Mouse (Mus musculus): ENCODE data around the gene Fam45a. TPM values are rescaled to one million over a fixed set of nuclear protein-coding genes. Genes with fewer than 3 reads are reported as not detected.
"Not testable (repeated sequence)": the region's sequence is repeated elsewhere in the genome, so short reads cannot be mapped to it uniquely, and the experiment has no call there.

Gene Fam45a
- polyA plus RNA-seq, 1 experiment: 12.5 TPM

GRCm38 (mm10) chr19:60813133-60813532 is 1.7 kb downstream of the Fam45a start:
- peaks cover 2% of the 10 kb centered on the region; the same call in 1 of the 2 replicates for H3K4me1 ChIP-seq (ENCODE audit: control insufficient read depth, insufficient read depth, low read length)
- no peak for TF ChIP-seq CTCF (IDR thresholded peaks at IDR 0.05; ENCODE audit: insufficient read depth, low read length)
- no peak for TF ChIP-seq POLR2A (IDR thresholded peaks at IDR 0.05; ENCODE audit: borderline replicate concordance, extremely low read depth, low read depth, low read length)
- 93% methylated on average over 6 of the region's 6 CpGs for WGBS
- no peak overlapping the region for H3K4me3 ChIP-seq (replicated peaks; ENCODE audit: extremely low read depth, low read depth, low read length)
- no peak for DNase-seq

- no peak overlapping the region for H3K4me3 ChIP-seq (replicated peaks; ENCODE audit: extremely low read depth, low read depth, low read length)
- DNase-seq: no peak
- no peaks in the 10 kb centered on the region for H3K4me1 ChIP-seq (ENCODE audit: control insufficient read depth, insufficient read depth, low read length)
- WGBS: 86% methylated on average over 6 of the region's 6 CpGs
- no peak for TF ChIP-seq CTCF (IDR thresholded peaks at IDR 0.05; ENCODE audit: insufficient read depth, low read length)
- no peak for TF ChIP-seq POLR2A (IDR thresholded peaks at IDR 0.05; ENCODE audit: borderline replicate concordance, extremely low read depth, low read depth, low read length)
Measured at GRCm38 (mm10) chr19:60818677-60819076, 7.3 kb downstream of the Fam45a start.

DNA sequence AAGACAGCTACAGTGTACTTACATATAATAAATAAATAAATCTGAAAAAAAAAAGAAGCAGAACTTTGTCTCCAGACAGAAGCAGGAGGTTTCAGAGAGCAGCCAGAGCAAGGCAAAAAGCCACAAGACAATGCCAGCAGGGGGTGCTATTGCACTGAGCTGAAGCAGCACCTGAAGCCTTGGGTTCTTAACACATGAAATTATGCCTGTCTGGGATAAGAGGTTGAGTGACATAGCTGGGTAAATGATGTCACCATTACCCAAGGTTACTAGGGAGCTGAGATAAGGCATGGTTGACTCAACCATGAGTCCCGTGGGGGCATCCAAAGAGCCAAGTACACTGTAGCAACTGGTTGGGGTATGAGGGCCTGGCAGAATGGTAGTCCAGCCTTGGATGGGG is 26.4 kb downstream of the Fam45a start:
- Histone ChIP-seq H3K4me1 (ENCODE audit: control insufficient read depth, insufficient read depth, low read length) (no peaks in the 10 kb centered on the region), H3K4me3 (replicated peaks; ENCODE audit: extremely low read depth, low read depth, low read length) (no peak overlapping the region)
- DNase-seq: peak; percentile 68
- TF ChIP-seq CTCF (IDR thresholded peaks at IDR 0.05; ENCODE audit: insufficient read depth, low read length) (peak; percentile 88), POLR2A (IDR thresholded peaks at IDR 0.05; ENCODE audit: borderline replicate concordance, extremely low read depth, low read depth, low read length) (no peak)
- WGBS: 33% methylated on average over 1 of the region's 1 CpGs

- no peak overlapping the region for H3K4me3 ChIP-seq (replicated peaks; ENCODE audit: extremely low read depth, low read depth, low read length)
- no peaks in the 10 kb centered on the region for H3K4me1 ChIP-seq (ENCODE audit: control insufficient read depth, insufficient read depth, low read length)
- no peak for DNase-seq
- TF ChIP-seq CTCF (IDR thresholded peaks at IDR 0.05; ENCODE audit: insufficient read depth, low read length) (no peak), POLR2A (IDR thresholded peaks at IDR 0.05; ENCODE audit: borderline replicate concordance, extremely low read depth, low read depth, low read length) (no peak)
Measured at GRCm38 (mm10) chr19:60843324-60843723, 31.9 kb downstream of the Fam45a start.

- H3K4me3 ChIP-seq (replicated peaks; ENCODE audit: extremely low read depth, low read depth, low read length): no peak overlapping the region
- no peak for DNase-seq
- H3K4me1 ChIP-seq (ENCODE audit: control insufficient read depth, insufficient read depth, low read length): no peaks in the 10 kb centered on the region
- TF ChIP-seq POLR2A (IDR thresholded peaks at IDR 0.05; ENCODE audit: borderline replicate concordance, extremely low read depth, low read depth, low read length) (no peak), CTCF (IDR thresholded peaks at IDR 0.05; ENCODE audit: insufficient read depth, low read length) (no peak)
Measured at GRCm38 (mm10) chr19:60845731-60846130, 34.3 kb downstream of the Fam45a start.

GRCm38 (mm10) chr19:60860868-60861700 is 49.7 kb downstream of the Fam45a start, which contains the start of gene Sfxn4:
Gene Sfxn4 (minus strand): TSS chr19:60861479.
- WGBS: 3% methylated on average over 30 of the region's 30 CpGs
- no peaks in the 10 kb centered on the region for H3K4me1 ChIP-seq (ENCODE audit: control insufficient read depth, insufficient read depth, low read length)
- peak; percentile 89 for DNase-seq
- peak; percentile 85; the same call in 1 of the 2 replicates for TF ChIP-seq POLR2A (IDR thresholded peaks at IDR 0.05; ENCODE audit: borderline replicate concordance, extremely low read depth, low read depth, low read length)
- TF ChIP-seq CTCF (IDR thresholded peaks at IDR 0.05; ENCODE audit: insufficient read depth, low read length): no peak
- H3K4me3 ChIP-seq (replicated peaks; ENCODE audit: extremely low read depth, low read depth, low read length): peak within 1 kb of the TSS; percentile 64

GRCm38 (mm10) chr19:60866169-60866568 is 54.8 kb downstream of the Fam45a start:
- WGBS: 98% methylated on average over 4 of the region's 4 CpGs
- DNase-seq; H3K4me1 ChIP-seq (ENCODE audit: control insufficient read depth, insufficient read depth, low read length): not testable (repeated sequence)

GRCm38 (mm10) chr19:60870489-60870888 is 59.1 kb downstream of the Fam45a start:
- TF ChIP-seq CTCF (IDR thresholded peaks at IDR 0.05; ENCODE audit: insufficient read depth, low read length): no peak
- TF ChIP-seq POLR2A (IDR thresholded peaks at IDR 0.05; ENCODE audit: borderline replicate concordance, extremely low read depth, low read depth, low read length): no peak
- Histone ChIP-seq H3K4me1 (ENCODE audit: control insufficient read depth, insufficient read depth, low read length) (peaks cover 3% of the 10 kb centered on the region; the same call in 1 of the 2 replicates), H3K4me3 (replicated peaks; ENCODE audit: extremely low read depth, low read depth, low read length) (no peak overlapping the region)
- no peak for DNase-seq
- WGBS: 88% methylated on average over 1 of the region's 1 CpGs

More at GRCm38 (mm10) chr19:60866169-60866568, 54.8 kb downstream of the Fam45a start:
- not testable (repeated sequence) for H3K4me3 ChIP-seq (replicated peaks; ENCODE audit: extremely low read depth, low read depth, low read length)

- no peak for DNase-seq
- no peak for TF ChIP-seq CTCF (IDR thresholded peaks at IDR 0.05; ENCODE audit: insufficient read depth, low read length)
- TF ChIP-seq POLR2A (IDR thresholded peaks at IDR 0.05; ENCODE audit: borderline replicate concordance, extremely low read depth, low read depth, low read length): no peak
- H3K4me3 ChIP-seq (replicated peaks; ENCODE audit: extremely low read depth, low read depth, low read length): no peak overlapping the region
- WGBS: 89% methylated on average over 5 of the region's 5 CpGs
- H3K4me1 ChIP-seq (ENCODE audit: control insufficient read depth, insufficient read depth, low read length): peaks cover 3% of the 10 kb centered on the region; the same call in 1 of the 2 replicates
Measured at GRCm38 (mm10) chr19:60871366-60871765, 60.0 kb downstream of the Fam45a start.

DNA sequence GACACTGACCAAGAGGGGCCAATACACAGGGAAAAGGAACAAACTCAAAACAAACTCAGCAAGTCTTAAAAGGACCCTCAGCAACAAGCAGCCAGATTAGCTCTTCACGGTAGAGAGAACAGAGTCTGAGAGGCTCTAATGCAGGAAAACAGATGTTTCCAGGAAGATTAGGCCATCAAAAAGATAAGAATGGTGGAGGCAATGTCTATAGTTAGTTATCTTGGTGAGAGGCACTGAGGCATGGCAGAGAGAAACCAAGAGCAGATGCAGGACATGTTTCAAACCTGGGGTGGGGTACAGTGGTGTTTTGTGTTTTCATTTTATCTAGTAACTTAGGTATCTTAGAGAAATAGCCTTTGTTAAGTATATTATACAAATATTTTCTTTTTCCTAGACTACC is 60.9 kb downstream of the Fam45a start:
- H3K4me3 ChIP-seq (replicated peaks; ENCODE audit: extremely low read depth, low read depth, low read length): no peak overlapping the region
- TF ChIP-seq CTCF (IDR thresholded peaks at IDR 0.05; ENCODE audit: insufficient read depth, low read length): no peak
- no peak for TF ChIP-seq POLR2A (IDR thresholded peaks at IDR 0.05; ENCODE audit: borderline replicate concordance, extremely low read depth, low read depth, low read length)
- peaks cover 3% of the 10 kb centered on the region; the same call in 1 of the 2 replicates for H3K4me1 ChIP-seq (ENCODE audit: control insufficient read depth, insufficient read depth, low read length)
- no peak for DNase-seq
- WGBS: 15% methylated on average over 1 of the region's 1 CpGs

Data from lung, adult 2 months (tissue).